Mouse (Mus musculus) cerebellum, adult 11-12 months (tissue): ENCODE measurements around the gene Diablo.
"Not testable (repeated sequence)": the region's sequence is repeated elsewhere in the genome, so short reads cannot be mapped to it uniquely, and the experiment has no call there.

Source experiments
- DNase-seq: peaks from one replicate; pipeline ENCODE4 v3.0.0; 2022

The Diablo gene

DNA sequence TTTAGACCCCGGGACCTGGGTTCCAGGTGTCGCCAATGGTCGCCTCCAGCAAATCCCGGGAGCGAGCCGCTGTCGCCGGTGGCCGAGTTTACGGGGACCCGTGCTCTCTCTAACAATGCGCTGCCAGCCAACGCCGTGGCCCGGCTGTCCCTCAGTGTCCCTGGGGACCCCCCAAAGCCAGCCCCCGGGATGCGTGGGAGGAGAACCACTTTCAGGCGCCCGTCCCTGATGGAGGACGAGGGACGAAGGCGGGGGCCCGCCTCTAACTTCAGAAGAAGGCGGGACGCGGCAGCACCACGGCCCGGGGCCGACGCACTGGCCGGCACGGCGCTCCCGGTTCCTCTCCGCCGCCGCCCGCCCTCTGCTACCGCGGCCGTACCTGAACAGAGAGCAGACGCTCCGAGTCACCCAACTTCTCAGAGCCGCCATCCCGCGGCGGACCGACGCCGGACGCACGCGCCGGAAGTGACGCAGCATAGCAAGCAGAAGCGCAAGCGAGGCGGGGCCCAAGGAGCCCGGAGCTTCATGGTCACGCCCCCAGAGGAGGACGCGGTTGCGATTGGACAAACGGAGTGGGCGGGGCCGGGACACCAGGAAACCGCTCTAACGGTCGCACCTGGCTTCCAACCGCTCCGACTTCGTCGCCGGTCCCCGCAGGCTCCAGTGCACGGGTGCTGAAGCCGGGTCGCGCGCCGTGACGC lies at the start of gene Diablo:
Gene Diablo (minus strand): TSS at position 485 of the 701 bp plus-strand sequence.
- peak; percentile 97 for DNase-seq

DNA sequence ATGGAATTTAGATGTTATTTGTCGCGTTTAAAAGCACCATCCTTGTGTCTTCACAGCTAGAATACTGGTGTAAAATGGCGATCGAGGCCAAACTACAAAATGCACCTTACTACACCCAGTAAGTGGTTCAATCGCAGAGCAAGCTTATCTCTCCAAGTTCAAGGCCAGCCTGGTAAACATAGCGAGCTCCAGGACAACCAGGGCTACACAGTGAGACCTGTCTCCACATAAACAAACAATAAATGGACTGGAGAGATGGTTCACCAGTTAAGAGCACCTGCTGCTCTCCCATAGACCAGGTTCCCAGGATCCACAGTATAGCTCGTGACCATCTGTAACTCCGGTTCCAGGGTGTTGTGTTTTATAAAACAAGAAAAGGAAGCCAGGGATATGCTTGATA lies 49.4 kb upstream of the Diablo start:
- DNase-seq = no peak

DNA sequence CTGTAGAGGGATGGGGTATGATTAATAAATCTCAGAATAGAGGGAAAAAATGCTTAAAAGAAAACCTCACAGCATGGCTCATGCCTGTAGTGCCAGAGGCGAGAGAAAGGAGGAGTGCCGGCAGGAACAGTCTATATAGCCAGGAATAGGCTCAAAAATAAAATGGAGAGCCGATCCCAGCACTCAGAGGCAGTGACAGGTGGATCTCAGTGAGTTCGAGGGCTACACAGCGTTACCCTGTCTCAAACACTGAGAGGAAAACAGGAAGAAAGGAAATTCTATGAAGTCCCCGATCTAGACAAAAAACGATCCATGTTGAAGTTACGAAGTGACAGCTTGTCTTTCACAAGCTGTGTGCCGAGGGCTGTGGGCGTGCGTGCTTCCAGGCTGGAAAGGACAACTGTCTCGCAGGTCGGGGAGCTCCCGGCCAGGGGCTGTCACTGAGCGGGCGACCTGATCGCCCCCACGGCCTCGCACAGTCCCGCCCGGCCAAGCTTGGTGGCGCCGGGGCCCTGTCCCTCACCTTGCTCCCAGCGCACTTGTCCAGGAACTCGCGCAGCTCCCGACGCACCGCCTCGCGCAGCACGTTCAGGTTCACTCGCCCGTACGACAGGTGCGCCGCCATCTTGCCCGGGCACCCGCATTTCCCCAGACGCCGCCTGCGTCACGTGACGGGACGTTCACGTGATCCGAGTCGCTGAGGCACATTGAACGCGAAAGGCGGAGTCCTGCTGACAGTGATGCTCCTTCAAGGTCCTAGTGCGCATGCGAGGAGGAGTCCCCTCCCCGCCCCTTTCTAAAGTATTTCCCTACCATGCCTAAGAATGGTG lies 48.6 kb upstream of the Diablo start, which contains the start of gene Vps33a:
Gene Vps33a (minus strand): TSS at position 682 of the 830 bp plus-strand sequence.
- DNase-seq = peak; percentile 98

DNA sequence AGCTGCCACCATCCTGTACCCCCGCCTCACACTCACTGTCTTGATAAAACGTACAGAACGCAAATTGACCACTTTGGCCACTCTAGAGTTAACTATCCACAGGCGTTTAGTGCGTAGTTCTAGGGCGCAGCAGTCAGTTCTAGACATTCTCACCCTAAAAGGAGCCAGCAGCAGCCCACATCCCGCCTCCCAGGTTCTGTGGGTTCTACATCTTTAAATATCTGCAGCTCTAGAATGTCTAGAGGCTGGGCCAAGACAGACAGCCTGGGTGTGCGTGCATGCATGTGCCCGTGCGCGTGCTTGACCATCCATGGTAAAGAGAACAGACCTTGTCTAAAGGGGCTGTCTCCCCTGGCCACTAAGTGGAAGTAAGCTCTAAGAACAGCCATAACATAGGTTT lies 37.2 kb upstream of the Diablo start:
- DNase-seq = no peak

DNA sequence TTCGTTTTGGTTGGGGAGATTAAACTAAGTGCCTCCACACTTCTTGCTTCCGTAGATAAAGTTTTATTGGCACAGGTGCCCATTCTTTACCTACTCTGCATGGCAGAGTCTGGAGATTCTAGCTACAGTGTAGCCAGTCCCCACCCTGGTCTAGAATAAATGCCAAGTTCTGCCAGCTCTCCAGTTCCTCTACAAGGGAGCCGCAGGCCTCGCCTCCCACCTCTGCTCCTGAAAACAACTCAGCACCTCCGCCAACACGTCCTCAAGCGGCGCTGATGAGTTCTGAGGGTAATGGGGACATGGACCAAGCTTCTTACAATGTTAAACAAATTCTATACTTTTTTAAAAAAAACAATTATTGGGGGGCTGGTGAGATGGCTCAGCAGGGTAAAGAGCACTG lies 35.6 kb upstream of the Diablo start:
- DNase-seq = no peak

DNA sequence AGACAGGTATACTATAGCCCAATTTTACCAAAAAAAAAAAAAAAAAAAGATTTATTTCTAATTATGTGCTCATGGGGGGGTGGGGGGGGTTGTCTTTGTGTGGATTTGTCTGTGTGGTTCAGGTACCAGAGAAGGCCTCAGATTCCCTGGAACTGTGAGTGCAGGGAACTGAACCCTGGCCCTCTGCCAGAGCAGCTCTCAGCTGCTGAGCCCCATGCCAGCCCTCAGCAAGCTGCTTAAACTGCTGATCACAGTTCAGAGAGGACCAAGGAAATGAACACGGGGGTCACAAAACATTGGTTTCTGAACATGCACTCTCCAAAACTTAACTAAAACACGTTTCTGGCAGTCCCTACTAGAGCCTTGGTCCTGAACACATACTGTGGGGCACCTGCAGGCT lies 32.5 kb upstream of the Diablo start:
- DNase-seq = peak; percentile 77

DNA sequence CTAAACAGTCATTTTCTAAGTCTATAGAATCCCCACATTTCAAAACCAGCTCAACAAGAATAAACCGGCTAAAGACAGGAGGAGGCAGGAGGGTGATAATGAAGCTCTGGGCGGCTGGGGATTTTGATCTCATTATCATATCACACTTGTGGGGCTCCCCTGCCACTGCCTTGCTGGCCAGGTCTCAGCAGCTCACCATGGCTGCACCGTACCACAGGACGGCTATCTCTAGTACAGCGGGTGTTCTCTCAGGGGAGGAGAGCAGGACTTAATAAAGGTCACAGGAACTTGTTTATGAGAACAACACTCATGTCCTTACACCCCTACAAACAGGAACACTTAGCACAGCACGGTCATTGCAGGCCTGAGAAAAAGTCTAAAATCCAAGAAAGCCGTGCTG lies 31.7 kb upstream of the Diablo start:
- no peak for DNase-seq

DNA sequence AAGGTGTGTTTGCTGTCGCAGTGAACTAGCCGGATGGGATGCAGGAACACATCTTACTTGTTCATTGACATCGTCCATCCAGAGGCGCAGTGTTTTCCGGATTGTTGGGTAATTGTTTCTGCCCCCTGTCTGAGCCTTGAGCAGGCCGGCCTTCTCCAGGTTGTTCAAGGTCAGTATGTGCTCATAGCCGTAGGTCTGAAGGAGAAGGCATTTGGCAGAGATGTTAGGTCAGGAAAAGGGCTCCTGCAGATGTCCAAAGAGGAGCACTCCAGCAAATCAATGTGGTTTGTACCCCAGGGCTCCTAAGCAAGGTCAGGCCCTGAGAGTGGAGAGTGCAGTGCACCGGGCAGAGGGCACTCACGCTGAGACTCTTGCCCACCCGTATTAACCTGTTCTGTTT lies 9.8 kb upstream of the Diablo start:
- DNase-seq = no peak

DNA sequence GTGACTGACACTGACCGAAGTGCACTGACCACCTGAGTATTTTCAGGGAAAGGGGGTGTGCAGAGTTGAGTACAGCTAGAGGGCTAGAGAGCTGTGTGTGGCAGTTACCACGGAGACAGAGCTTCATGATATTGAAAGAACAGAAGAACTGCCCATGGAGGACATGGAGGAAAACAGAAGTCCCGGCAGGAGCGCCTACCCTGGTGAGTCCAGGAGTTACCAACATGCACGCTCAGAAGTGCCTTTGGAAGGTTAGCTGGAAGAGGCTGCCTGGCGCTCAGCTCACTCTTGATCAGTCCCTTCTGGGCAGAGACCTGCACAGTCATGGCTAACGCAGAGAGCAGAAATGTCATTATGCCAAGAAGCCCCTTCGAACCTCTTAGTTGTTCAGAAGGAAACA lies 6.1 kb upstream of the Diablo start:
- DNase-seq = no peak

DNA sequence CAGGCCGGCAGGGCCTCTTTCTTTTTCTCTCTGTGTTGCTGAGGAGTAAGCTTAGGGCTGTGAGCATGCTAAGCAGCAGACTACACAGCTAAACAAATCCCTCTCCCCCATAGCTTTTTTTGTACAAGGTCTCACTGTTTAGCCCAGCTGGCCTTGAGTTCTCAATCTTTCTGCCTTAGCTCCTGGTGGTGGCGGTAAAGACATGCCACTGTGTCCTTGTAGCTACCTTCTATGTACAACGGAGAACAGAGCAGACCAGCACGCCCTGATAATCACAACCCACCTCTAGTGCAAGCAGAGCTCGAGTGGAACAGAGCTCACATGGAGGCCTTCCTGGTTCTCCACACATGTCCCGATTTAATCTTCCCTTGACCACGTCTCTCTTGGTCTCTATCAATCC lies 4.7 kb upstream of the Diablo start:
- no peak for DNase-seq

DNA sequence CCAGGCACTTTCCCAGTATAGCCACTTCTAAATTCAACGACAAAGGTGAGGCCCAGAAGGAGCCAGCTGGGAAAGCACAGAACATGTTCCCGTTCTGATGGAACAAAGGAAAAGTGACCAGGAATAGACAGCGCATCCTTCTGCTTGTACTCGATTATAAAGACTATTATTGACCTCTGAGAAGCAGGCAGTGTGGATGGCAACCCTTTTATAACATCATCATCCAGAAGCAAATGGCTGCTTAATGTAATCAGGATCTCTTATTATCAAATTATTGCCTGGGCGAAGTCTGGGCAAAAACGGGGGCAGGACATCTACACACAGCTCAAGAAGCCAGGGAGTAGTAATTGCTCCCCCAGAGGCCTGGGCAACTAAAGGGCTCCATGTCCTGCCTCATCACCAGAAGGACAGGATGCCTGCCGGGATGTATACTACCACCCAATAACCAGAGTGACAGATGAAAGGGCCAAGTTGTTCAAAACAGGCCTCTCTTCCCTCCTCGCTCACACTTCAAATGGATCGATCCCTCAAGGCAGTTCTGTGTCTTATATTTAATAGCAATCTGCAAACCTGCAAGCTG lies 2.0 kb upstream of the Diablo start:
- DNase-seq = no peak

DNA sequence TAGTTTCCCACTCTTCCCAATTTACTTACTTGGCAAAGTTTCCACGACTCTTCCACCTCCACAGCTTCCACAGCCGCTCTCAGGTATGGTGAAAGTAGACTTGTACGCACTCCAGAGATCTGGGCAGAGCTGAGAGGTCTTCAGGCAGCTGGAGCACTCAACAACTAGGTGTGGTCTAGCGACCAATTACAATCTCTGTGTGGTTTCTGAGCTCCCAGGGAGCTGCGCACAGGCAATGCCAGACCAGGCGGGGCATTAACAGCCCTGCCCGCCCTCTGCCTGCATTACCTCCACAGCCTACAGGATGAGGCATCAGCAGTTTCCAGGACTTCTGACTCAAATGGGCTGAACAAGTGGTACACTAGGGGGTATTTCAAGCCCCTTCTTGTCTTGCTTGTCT lies 1.3 kb upstream of the Diablo start, which contains the start of gene Gm49027:
Gene Gm49027 (minus strand): TSS at position 208 of the 400 bp plus-strand sequence.
- no peak for DNase-seq

DNA sequence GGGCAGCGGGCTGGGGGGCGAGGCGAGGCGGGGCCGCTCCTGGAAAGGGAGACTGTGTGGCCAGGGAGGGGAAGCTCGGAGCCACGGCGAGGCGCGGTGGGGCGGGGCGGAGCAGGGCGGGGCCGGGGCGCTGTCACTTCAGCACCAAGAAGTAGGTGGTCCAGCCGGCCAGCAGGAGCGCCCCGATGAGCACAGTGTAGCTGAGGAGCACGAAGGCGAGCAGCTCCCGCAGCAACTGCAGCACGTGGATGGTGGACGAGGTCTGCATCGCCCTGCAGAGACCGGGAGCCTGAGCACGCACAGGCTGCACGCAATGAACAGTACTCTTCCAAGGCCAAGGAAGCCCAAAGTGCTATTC lies 396 bp upstream of the Diablo start:
- no peak for DNase-seq

DNA sequence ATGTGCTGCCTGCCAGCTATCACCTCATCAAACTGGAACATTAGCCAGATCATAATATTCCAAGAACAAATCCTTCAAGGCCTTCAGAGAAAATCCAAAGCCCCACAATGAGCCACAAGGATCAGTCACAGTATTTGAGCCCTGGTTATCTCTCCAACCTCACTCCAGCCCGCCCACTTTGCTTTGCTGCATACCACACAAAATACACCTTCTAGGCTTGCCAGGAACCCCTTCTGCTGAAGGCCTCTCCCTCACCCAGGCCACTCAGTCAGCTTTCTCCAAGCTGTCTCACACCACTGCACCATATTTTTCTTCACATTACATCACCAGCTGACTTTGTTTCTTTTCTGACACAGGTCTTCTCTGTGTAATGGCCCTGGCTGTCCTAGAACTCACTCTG lies 1.8 kb downstream of the Diablo start:
- DNase-seq = no peak

DNA sequence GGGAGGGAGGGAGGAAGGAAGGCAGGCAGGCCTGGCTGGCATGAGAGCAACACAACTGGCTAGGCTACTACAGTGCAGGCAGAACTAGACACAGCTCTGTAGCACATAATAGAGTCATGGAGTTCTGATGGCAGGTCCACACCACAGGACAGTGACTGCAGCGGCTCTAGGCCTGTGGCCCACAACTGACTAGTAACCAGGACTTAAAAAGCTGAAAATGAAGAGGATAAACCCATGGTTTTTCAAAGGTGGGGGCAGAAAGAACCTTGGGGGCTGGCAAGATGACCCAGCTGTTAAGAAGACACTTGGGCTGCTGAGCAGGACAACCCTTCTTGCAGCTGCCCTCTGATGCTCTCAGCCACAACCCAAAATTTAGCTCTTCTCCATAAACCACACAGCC lies 2.4 kb downstream of the Diablo start:
- no peak for DNase-seq

DNA sequence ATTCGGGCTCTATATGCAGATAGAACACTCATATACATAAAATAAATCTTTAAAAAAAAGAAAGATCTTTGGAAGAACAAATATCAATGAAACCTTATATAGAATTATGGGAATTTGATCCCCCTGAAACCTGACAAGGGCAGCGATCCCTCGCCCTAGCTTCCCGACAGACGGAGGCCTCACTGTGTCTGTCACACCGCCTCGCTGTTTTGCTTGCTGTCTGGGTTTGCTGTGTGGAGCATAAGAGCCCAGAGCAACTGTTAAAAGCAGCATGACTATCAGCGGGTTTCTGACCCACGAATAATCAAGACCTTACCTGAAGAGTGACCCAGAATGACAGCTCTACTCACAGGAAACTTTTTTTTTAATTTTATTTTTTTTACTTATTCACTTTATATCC lies 3.3 kb downstream of the Diablo start:
- no peak for DNase-seq

DNA sequence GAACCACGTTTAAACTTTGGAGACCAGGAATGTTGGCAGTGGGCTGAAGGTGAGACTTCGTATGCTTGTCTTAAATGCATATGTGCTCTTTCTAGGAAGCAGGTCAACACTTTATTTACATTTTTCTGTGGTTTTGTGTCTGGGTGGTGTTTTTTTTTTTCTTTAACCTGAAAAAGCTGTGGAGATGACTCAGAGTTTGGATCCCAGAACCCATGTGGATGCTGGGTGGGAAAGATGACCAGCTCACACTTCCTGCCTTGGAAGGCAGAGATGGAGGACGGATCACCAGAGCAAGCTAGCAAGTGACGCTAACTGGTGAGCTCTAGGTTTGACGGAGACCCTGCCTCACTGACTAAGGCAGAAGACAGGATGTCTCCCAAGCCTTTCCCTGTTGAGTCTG lies 9.1 kb downstream of the Diablo start:
- DNase-seq = no peak

DNA sequence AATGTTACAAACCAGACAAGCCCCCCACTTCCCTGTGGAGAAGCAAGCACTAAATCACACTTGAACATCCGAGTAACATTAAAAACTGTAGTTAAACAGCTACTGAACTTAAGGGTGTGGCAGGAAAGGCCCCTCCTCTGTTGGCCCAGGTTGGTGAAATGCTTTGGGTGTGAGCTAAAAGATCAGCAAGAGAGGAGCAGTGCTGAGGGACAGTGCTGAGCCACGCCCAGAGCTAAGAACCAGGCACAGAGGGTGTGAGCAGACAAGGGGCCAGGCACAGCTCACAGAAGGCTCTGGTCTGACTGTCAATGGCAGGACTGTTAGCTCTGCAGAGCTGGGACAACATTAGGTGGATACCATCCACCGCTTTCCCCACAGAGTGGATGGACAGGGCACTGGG lies 11.9 kb downstream of the Diablo start:
- DNase-seq = no peak

DNA sequence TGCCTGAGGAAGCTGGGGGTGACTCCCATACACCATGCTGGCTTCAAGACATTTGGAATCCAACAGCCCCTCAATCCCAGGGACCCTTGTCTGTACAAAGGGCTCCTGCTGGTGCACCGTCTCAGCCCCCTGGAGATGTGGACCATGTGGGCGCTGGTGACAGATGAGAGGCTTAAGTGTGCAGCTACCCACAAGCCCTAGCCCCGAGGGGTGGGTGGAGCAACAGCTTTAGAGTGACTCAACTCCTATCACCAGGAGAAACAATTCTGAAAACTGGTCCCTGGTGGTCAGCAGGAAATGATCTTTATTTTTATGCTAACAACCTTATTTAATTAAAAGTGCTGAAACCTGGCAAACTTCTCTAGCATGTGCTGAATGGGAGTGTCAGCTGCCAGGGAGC lies 12.6 kb downstream of the Diablo start:
- DNase-seq = not testable (repeated sequence)

DNA sequence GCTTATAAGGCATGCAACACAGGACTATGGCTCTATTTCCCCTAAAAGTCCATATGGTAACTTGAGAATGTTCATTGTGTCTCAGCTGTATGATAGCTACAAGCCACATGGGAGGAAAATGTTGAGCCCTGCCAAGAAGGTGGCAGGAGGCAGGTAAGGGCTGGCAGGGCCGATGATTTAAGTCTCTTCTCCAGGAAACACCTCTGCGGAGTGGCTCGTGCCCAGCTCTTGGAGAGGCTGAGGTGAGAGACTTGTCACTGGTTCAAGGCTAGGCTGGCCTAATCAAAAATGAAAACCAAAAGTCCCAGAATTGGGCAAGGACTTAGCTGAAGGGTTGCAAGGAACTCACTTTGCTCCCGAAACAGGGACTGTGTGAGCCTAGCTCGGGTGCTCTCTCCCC lies 13.8 kb downstream of the Diablo start, which contains the start of gene B3gnt4:
Gene B3gnt4 (plus strand): TSS at position 301 of the 400 bp plus-strand sequence.
- no peak for DNase-seq

DNA sequence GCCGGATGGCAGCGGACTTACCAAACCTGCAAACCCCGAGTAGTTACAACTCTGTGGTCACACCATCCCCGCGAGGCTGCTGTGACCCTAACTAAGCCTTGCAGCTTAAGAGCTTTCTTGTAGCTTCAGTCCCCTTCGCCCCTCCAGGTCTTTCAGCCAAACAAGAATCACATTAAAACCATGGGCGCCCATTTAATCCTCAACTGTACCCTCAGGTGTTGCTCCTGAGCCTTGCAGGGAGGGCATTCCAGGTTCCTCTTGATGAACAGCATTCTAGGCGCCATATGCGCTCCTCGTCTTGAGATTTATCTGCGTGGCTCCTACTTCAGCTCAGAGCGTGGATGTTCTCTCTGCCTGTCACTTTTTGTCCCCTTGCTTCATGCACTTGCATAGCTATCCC lies 15.1 kb downstream of the Diablo start:
- DNase-seq = no peak

DNA sequence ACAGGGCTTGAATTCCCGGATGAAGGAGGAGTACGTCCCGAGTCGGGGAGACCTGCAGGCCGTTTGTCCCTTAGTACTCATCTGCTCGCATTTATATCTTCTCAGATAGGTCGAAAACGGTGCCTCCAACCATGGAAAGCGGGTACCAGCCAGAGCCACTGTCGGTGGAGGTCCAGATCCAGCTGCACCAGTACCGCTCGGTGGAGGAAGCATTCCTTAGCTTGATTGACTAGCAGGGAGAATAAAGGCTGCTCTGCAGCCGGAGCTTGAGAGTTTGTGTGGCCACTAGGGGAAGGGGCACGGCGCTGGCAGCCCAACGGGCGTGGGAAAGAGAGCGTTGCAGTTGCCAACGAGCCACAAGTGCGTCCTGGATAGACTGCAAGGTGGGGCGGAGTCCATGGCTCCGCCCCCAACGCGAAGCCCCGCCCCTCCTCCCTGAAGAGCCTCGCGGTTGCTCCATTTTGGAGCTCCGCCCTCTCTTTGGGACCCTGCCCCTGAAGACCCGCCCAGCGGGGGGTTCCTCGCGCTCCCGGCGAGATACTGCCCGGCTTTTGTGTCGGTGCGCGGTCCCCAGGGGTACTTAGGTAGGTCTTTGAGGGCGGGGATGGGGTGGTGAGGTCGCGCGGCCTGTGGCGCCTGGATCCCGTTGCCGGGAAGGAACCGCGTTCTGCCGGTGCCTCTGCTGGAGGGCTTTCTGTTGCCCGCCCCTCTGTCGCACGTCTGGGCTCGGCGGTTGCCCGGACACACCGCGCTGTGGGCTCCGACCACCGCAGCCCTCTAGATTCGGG lies 15.8 kb downstream of the Diablo start:
- DNase-seq = peak; percentile 63

DNA sequence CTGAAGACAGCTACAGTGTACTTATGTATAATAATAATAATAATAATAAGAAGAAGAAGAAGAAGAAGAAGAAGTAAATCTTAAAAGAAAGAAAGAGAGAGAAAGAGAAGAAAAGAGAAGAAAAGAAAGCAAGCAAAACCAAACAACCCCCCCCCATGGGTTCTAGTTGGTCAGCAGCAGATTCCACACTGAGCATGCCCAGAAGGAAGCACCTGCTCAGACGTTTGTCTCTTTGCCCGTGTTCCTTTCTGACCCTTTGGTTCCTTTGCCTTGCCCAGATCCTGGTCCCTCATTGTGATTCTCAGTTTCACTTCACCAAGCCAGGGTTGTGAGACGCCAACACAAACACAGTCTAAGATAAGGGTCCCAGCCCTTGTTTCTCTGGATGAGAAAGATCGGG lies 22.0 kb downstream of the Diablo start:
- DNase-seq = no peak
